Mouse (Mus musculus) hindbrain, postnatal 0 days (tissue): ENCODE results near the gene Btbd17. TPM values are rescaled to one million over a fixed set of nuclear protein-coding genes. Genes with fewer than 3 reads are reported as not detected.

Experiments
- ATAC-seq: fragments of 200-750 bp; cut with Nextera tagmentation; 2 replicates; pipeline ENCODE4 v1.8.0; 2017; ENCODE audit warnings: mild to moderate bottlenecking, moderate TSS enrichment, moderate library complexity
- DNase-seq: peaks from one replicate; pipeline ENCODE4 v3.0.0-alpha.2; 2015; ENCODE audit warnings: low spot score
- H3K27ac ChIP-seq: fragments of 300-500 bp; sonication (generic); 2 replicates; pipeline ENCODE4 v1.5.1; 2014; ENCODE audit warnings: mild to moderate bottlenecking
- H3K27me3 ChIP-seq: fragments of 300-500 bp; sonication (generic); 2 replicates; pipeline ENCODE4 v1.6.1; 2014; ENCODE audit warnings: low read length, mixed read lengths; ENCODE audit not compliant: insufficient read depth
- H3K36me3 ChIP-seq: fragments of 300-500 bp; sonication (generic); 2 replicates; pipeline ENCODE4 v1.6.1; 2014; ENCODE audit warnings: low read length, mixed read lengths; ENCODE audit not compliant: insufficient read depth
- H3K4me1 ChIP-seq: fragments of 300-500 bp; sonication (generic); 2 replicates; pipeline ENCODE4 v1.6.1; 2014; ENCODE audit warnings: antibody characterized with exemption, low read length, mixed read lengths; ENCODE audit not compliant: insufficient read depth
- H3K4me2 ChIP-seq: fragments of 300-500 bp; sonication (generic); 2 replicates; pipeline ENCODE4 v1.6.1; 2014; ENCODE audit warnings: low read depth, mild to moderate bottlenecking, low read length, moderate library complexity, mixed read lengths
- H3K4me3 ChIP-seq: fragments of 300-500 bp; sonication (generic); 2 replicates; pipeline ENCODE4 v1.5.1; 2014; ENCODE audit warnings: low read length
- H3K9ac ChIP-seq: fragments of 300-500 bp; sonication (generic); replicated peaks from 2 replicates; pipeline ENCODE4 v1.6.1; 2014; ENCODE audit warnings: mild to moderate bottlenecking, low read length, moderate library complexity, mixed read lengths
- H3K9me3 ChIP-seq: fragments of 300-500 bp; sonication (generic); 2 replicates; pipeline ENCODE4 v1.6.1; 2016; ENCODE audit warnings: low read length, mixed read lengths
- CTCF ChIP-seq: IDR thresholded peaks from 2 replicates; pipeline ENCODE4 v1.5.1; 2016; ENCODE audit warnings: antibody characterized with exemption, control low read depth, low read depth
- WGBS: fragments of 180-500 bp; shearing (Covaris S2); extraction: QIAGEN DNeasy Blood & Tissue Kit; methylation state at CpG from one replicate; pipeline ENCODE4 v1.1.7; 2014; 5-methylcytosine and 5-hydroxymethylcytosine counted together
- polyA plus RNA-seq: library from polyadenylated mRNA; unstranded; fragments of >200 nt; fragmentation: Nextera tagmentation; extraction: Ambion mirVana; gene quantifications from 2 replicates; pipeline ENCODE4 v1.2.1, GENCODE M21; 2015
- total RNA-seq: library from RNA; depleted of rRNA; stranded (reverse); fragments of >200 nt; gene quantifications from 2 replicates; pipeline ENCODE4 v1.2.3, GENCODE M21; 2014

The Btbd17 gene
- total and polyA plus RNA-seq, 2 experiments from 2014 or later, result 30.4 to 94.0 TPM

DNA sequence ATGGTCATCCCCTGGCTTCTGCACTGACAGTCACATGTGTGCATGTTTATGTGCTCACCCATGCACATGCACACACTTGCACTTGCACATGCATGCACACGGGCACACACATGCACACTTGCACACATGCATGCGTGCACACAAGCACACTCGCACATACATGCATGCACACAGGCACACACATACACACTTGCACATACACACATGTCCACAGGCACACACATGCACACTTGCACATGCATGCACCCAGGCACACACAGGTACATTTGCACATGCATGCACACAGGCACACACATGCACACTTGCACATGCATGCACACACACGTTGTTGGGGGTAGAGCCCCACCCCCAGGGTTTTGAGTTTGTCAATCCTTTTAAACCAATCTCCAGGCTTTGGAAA lies 21.2 kb upstream of the Btbd17 start:
- 91% methylated on average over 4 of the region's 4 CpGs for WGBS
- no peak overlapping the region for H3K9ac ChIP-seq

DNA sequence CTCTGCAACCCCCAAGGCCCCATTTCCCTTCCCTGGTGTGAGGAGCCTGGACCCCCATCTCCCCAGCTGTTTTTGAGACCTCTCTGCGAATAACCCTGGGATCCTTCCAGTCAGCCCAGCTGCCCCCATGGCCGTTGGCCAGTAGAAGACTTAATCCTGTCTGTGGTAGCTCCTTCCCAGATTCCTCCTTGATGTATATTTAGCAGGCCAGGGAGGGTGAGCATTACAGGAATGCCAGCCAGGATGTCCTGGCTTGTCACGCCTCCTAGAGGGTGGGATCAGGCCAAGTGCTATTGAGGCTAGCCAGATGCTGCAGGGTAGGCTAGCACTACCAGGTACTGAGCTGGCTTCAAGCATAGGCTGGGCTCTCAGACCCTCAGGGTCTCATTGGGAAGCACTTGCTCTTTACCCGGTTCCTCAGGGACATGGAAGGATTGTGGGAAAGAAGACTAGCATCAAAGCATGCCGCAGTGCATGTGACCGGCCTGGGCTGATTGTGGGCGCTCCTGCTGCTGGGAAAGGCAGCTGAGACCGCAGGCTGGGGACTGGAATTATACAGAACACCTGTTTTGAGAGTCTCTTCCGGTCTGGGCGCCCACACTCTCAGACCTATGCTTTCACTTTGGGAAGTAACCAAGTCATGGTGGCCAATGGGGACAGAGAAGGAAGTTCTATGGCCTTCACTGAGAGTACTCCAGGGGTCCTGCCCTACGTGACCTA lies 19.3 kb upstream of the Btbd17 start:
- no peaks in the 10 kb centered on the region for H3K36me3 ChIP-seq
- H3K9ac ChIP-seq, result no peak overlapping the region; the same call in 1 of the 2 replicates
- no peaks in the 10 kb centered on the region for H3K9me3 ChIP-seq
- TF ChIP-seq CTCF, result no peak
- H3K27ac ChIP-seq, result no peak overlapping the region
- no peaks in the 10 kb centered on the region for H3K4me1 ChIP-seq
- no peak for DNase-seq
- H3K4me2 ChIP-seq, result no peak overlapping the region
- no peak for ATAC-seq
- no peak overlapping the region for H3K4me3 ChIP-seq
- no peaks in the 10 kb centered on the region for H3K27me3 ChIP-seq
- 75% methylated on average over 11 of the region's 11 CpGs for WGBS

More for the DNA sequence above, 21.2 kb upstream of the Btbd17 start:
- DNase-seq (no peak), ATAC-seq (no peak)
- Histone ChIP-seq H3K27me3 (no peaks in the 10 kb centered on the region), H3K9me3 (no peaks in the 10 kb centered on the region), H3K27ac (no peak overlapping the region), H3K36me3 (no peaks in the 10 kb centered on the region), H3K4me3 (no peak overlapping the region), H3K4me1 (no peaks in the 10 kb centered on the region), H3K4me2 (no peak overlapping the region)
- TF ChIP-seq CTCF, result no peak

DNA sequence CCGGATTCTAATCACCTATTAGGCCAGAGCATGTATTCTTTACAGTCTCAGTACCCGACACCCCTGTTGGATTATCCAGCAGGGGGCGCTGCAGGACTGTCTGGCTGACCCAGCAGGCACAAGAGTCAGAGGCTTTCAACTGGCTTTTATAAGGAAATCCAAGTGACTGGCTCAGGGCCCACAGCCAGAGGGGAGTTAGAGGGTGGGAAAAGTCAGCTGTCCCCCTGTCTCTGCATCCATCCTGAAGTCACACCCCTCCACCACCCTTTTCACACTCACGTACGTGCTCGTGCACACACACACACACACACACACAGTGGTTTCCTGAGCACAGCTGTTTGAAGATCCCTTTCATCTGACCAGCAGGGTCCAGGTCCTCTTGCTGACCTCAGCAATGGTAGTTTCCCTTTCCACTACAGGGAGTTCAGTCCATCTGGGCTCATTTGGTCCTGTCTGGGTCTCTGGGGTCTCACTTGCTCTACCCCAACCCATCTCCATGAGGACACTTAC lies 17.0 kb upstream of the Btbd17 start:
- Histone ChIP-seq H3K9me3 (no peaks in the 10 kb centered on the region), H3K27ac (no peak overlapping the region), H3K4me2 (no peak overlapping the region), H3K27me3 (no peaks in the 10 kb centered on the region), H3K36me3 (no peaks in the 10 kb centered on the region), H3K4me1 (no peaks in the 10 kb centered on the region), H3K9ac (no peak overlapping the region), H3K4me3 (no peak overlapping the region)
- ATAC-seq (peak; percentile 68; the same call in 1 of the 2 replicates), DNase-seq (peak; percentile 92)
- TF ChIP-seq CTCF, result peak; percentile 94
- 20% methylated on average over 6 of the region's 6 CpGs for WGBS

DNA sequence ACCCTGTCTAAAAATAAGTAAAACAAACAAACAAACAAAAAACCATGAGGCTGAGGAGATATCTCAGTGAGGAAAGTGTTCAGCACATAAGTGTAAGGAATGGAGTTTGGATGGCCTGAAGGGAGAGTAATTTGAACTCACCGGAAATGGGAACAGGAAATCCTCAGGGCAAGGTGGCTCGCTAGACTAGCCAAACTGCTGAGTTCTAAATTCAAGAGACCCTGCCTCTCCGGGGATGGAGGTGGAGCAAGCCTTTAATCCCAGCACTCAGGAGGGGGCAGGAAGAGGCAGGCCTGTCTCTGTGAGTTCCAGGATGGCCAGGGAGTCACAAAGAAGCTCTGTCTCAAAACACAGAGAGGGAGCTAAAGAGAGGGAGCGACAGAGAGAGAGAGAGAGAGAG lies 14.6 kb upstream of the Btbd17 start:
- Histone ChIP-seq H3K4me3 (no peak overlapping the region), H3K9ac (no peak overlapping the region), H3K9me3 (no peaks in the 10 kb centered on the region), H3K36me3 (no peaks in the 10 kb centered on the region), H3K27ac (no peak overlapping the region), H3K4me2 (no peak overlapping the region), H3K27me3 (no peaks in the 10 kb centered on the region), H3K4me1 (no peaks in the 10 kb centered on the region)
- TF ChIP-seq CTCF, result no peak
- DNase-seq (no peak), ATAC-seq (no peak)
- 37% methylated on average over 4 of the region's 4 CpGs for WGBS

DNA sequence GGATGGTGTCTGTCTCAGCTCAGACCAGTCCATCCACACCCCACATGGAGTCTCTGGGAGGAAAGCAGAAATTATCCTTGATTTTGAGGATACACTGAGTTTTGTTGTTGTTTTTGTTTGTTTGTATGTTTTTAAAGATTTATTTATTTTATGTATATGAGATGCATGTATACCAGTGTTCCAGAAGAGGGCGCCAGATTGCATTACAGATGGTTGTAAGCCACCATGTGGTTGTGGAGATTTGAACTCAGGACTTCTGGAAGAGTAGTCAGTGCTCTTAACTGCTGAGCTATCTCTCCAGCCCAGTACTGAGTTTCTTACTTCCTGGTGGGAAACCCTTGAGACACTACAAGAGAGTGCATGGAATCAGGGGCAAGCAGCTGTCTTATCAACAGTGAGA lies 13.6 kb upstream of the Btbd17 start:
- Histone ChIP-seq H3K9ac (no peak overlapping the region), H3K4me2 (no peak overlapping the region)

DNA sequence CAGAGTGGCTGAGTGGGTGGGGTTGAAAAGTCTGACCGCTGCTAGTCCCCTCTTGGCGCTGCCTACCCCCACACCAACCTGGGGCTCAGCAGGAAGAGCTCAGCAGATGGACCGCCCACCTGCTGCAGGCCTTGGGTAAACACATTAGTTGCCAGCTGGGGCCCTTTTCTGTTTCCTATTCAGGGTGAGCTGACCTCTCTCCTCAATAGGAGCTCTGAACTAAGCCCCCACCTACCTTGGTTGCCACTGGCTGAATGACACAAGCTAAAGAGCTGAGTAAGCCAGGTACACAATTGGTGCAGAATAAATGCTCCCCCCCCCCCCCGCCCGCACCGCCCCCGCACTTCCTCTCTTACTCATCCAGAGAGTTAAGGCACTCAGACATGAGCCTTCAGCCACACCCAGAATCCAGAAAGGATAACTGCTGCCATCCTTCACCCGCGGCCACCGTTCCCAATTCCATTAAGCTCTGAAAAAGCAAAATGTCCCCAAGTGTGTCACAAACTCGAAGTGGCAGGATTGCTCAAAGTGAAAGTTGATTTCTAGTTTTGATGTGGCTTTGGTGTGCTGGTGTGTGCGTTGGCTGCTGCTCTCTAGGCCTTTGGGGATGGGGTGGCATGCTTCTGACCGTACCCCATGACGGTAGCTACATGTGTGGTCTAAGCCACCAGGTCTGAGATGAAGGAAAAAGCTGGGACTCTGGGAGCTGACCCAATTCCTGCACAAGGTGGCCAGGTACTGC lies 12.1 kb upstream of the Btbd17 start:
- no peak overlapping the region for H3K4me2 ChIP-seq
- H3K9me3 ChIP-seq, result no peaks in the 10 kb centered on the region
- 0 out of 2 replicates have a peak, but pooled peaks cover 2% of the 10 kb centered on the region for H3K4me1 ChIP-seq
- TF ChIP-seq CTCF, result no peak
- no peaks in the 10 kb centered on the region for H3K27me3 ChIP-seq
- whole genome bisulfite sequencing, result 28% methylated on average over 14 of the region's 14 CpGs
- H3K9ac ChIP-seq, result no peak overlapping the region
- no peak for ATAC-seq
- H3K4me3 ChIP-seq, result no peak overlapping the region
- DNase-seq, result no peak
- no peak overlapping the region for H3K27ac ChIP-seq
- no peaks in the 10 kb centered on the region for H3K36me3 ChIP-seq

More for the DNA sequence above, 13.6 kb upstream of the Btbd17 start:
- Histone ChIP-seq H3K4me1 (no peaks in the 10 kb centered on the region), H3K9me3 (no peaks in the 10 kb centered on the region), H3K36me3 (no peaks in the 10 kb centered on the region), H3K27ac (no peak overlapping the region), H3K4me3 (no peak overlapping the region), H3K27me3 (no peaks in the 10 kb centered on the region)
- peak; percentile 43 for TF ChIP-seq CTCF
- DNase-seq (no peak), ATAC-seq (no peak)
- WGBS, result 86% methylated on average over 1 of the region's 1 CpGs
